Mouse (Mus musculus) midbrain, postnatal 0 days (tissue): ENCODE measurements around the gene Serpinb3a. TPM values are rescaled to one million over a fixed set of nuclear protein-coding genes. Genes with fewer than 3 reads are reported as not detected.

Source experiments
- ATAC-seq: fragments of 200-750 bp; cut with Nextera tagmentation; 2 replicates; pipeline ENCODE4 v1.8.0; 2017; ENCODE audit warnings: moderate number of reproducible peaks, mild to moderate bottlenecking, moderate TSS enrichment, moderate library complexity; ENCODE audit not compliant: low FRiP score
- DNase-seq: peaks from one replicate; pipeline ENCODE4 v3.0.0-alpha.2; 2015; ENCODE audit warnings: low spot score
- H3K27ac ChIP-seq: fragments of 300-500 bp; sonication (generic); 2 replicates; pipeline ENCODE4 v1.5.1; 2014; ENCODE audit warnings: low read depth, mild to moderate bottlenecking, low read length, mixed read lengths
- H3K27me3 ChIP-seq: fragments of 300-500 bp; sonication (generic); 2 replicates; pipeline ENCODE4 v1.6.1; 2014; ENCODE audit warnings: low read length, control low read depth, mixed read lengths; ENCODE audit not compliant: insufficient read depth
- H3K36me3 ChIP-seq: fragments of 300-500 bp; sonication (generic); 2 replicates; pipeline ENCODE4 v1.6.1; 2014; ENCODE audit warnings: low read length, control low read depth, mixed read lengths; ENCODE audit not compliant: insufficient read depth
- H3K4me1 ChIP-seq: fragments of 300-500 bp; sonication (generic); 2 replicates; pipeline ENCODE4 v1.6.1; 2014; ENCODE audit warnings: mild to moderate bottlenecking, control low read depth, antibody characterized with exemption, low read length, mixed read lengths; ENCODE audit not compliant: insufficient read depth
- H3K4me2 ChIP-seq: fragments of 300-500 bp; sonication (generic); 2 replicates; pipeline ENCODE4 v1.6.1; 2014; ENCODE audit warnings: low read depth, mild to moderate bottlenecking, low read length, mixed read lengths; ENCODE audit not compliant: poor library complexity, severe bottlenecking
- H3K4me3 ChIP-seq: fragments of 300-500 bp; sonication (generic); 2 replicates; pipeline ENCODE4 v1.5.1; 2014; ENCODE audit warnings: low read depth, mild to moderate bottlenecking, low read length, moderate library complexity
- H3K9ac ChIP-seq: fragments of 300-500 bp; sonication (generic); replicated peaks from 2 replicates; pipeline ENCODE4 v1.6.1; 2014; ENCODE audit warnings: mild to moderate bottlenecking, low read length, moderate library complexity, mixed read lengths; ENCODE audit not compliant: poor library complexity, severe bottlenecking
- H3K9me3 ChIP-seq: fragments of 300-500 bp; sonication (generic); 2 replicates; pipeline ENCODE4 v1.6.1; 2016; ENCODE audit warnings: low read length, control low read depth
- CTCF ChIP-seq: IDR thresholded peaks from 2 replicates; pipeline ENCODE4 v1.5.1; 2016; ENCODE audit warnings: antibody characterized with exemption, mild to moderate bottlenecking
- WGBS: fragments of 180-500 bp; shearing (Covaris S2); extraction: QIAGEN DNeasy Blood & Tissue Kit; methylation state at CpG from one replicate; pipeline ENCODE4 v1.1.7; 2014; 5-methylcytosine and 5-hydroxymethylcytosine counted together
- polyA plus RNA-seq: library from polyadenylated mRNA; unstranded; fragments of >200 nt; fragmentation: Nextera tagmentation; extraction: Ambion mirVana; gene quantifications from 2 replicates; pipeline ENCODE4 v1.2.1, GENCODE M21; 2015
- total RNA-seq: library from RNA; depleted of rRNA; stranded (reverse); fragments of >200 nt; gene quantifications from 2 replicates; pipeline ENCODE4 v1.2.3, GENCODE M21; 2014; rRNA removed

Gene Serpinb3a
- total and polyA plus RNA-seq, 2 experiments from 2014 or later = 0.60 TPM; not detected in 1

DNA sequence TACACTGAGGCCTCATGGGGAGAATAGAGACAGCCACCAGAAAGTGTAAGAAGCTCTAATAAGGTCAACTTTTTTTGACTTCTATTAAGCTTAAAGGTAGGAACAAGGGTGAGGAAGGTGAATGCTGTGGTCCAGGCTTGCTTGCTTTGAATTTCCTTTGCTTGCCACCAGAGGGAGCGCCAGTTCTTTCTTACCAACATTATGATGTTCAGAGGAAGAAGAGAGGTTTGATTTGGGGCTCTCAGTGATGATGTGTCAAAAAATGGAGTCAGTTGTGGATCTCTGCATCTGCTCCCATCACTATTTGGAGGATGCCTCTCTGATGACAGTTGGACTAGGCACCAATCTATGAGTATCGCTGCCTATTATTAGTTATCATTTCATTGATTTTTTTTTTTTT is 37.6 kb downstream of the Serpinb3a start:
- Histone ChIP-seq H3K27me3 (no peaks in the 10 kb centered on the region), H3K9ac (no peak overlapping the region), H3K36me3 (no peaks in the 10 kb centered on the region), H3K9me3 (no peaks in the 10 kb centered on the region), H3K4me1 (no peaks in the 10 kb centered on the region), H3K4me2 (no peak overlapping the region), H3K27ac (no peak overlapping the region), H3K4me3 (no peak overlapping the region)
- DNase-seq (peak; percentile 4), ATAC-seq (no peak)
- peak; percentile 71 for TF ChIP-seq CTCF
- 58% methylated on average over 2 of the region's 2 CpGs for WGBS

DNA sequence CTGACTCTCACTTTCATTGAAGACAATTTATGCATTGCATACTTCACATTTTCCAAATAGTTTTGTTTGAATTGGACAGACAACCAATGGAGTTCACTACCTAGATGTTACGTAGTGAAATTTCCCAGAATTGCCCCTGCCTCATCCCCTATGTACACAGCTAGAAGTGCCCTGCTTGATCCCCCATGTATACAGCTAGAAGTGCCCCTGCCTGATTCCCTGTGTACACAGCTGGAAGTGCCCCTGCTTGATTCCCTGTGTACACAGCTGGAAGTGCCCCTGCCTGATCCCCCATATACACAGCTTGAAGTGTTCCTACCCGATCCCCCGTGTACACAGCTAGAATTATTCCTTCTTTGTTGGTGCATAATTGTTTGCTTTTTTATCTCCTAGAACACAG is 45.8 kb downstream of the Serpinb3a start:
- H3K27me3 ChIP-seq = no peaks in the 10 kb centered on the region
- H3K4me2 ChIP-seq = no peak overlapping the region
- no peak overlapping the region for H3K9ac ChIP-seq
- ATAC-seq = no peak
- WGBS = 75% methylated on average over 3 of the region's 3 CpGs
- no peak overlapping the region for H3K4me3 ChIP-seq
- no peaks in the 10 kb centered on the region for H3K9me3 ChIP-seq
- no peak for DNase-seq
- no peak for TF ChIP-seq CTCF
- no peaks in the 10 kb centered on the region for H3K4me1 ChIP-seq
- H3K27ac ChIP-seq = no peak overlapping the region
- no peaks in the 10 kb centered on the region for H3K36me3 ChIP-seq

DNA sequence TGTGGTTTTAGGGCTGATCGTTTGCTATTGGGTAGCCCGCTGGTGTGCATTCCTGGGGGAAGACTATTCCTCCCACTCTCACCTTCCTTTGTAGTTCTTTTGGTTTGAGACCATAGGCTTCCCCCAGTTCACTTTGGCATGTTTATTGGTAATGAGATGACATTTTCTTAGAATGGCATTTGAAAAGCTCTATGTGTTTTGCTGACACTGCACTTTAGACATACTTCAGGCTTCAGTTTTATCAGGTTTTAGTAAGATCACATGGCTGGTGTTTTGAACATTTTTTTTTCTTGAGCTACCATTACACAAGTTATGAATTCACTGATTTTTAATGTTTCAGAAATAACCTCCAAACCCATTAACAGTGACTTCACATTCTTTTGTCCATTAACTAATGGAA is 50.3 kb downstream of the Serpinb3a start:
- ATAC-seq (no peak), DNase-seq (no peak)
- WGBS = 75% methylated on average over 2 of the region's 2 CpGs
- no peaks in the 10 kb centered on the region for H3K9me3 ChIP-seq
- no peak overlapping the region for H3K27ac ChIP-seq
- no peaks in the 10 kb centered on the region for H3K4me1 ChIP-seq
- H3K9ac ChIP-seq = no peak overlapping the region
- H3K4me3 ChIP-seq = no peak overlapping the region
- no peak overlapping the region for H3K4me2 ChIP-seq
- no peaks in the 10 kb centered on the region for H3K27me3 ChIP-seq
- TF ChIP-seq CTCF = no peak
- no peaks in the 10 kb centered on the region for H3K36me3 ChIP-seq

DNA sequence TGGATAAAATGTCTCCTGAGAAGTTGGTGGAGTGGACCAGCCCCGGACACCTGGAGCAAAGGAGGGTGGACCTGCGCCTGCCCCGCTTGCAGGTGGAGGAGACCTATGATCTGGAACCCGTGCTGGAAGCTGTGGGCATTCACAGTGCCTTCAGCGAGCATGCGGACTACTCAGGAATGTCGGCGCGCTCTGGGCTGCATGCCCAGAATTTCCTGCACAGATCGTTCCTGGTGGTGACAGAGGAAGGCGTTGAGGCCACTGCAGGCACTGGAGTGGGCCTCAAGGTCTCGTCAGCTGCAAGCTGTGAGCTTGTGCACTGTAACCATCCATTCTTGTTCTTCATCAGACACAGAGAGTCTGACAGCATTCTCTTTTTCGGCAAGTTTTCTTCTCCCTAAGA is 51.7 kb downstream of the Serpinb3a start:
- WGBS = 69% methylated on average over 13 of the region's 13 CpGs
- TF ChIP-seq CTCF = no peak

More for the DNA sequence above, 51.7 kb downstream of the Serpinb3a start:
- Histone ChIP-seq H3K27ac (no peak overlapping the region), H3K36me3 (no peaks in the 10 kb centered on the region), H3K9me3 (no peaks in the 10 kb centered on the region), H3K9ac (no peak overlapping the region), H3K4me2 (no peak overlapping the region), H3K27me3 (no peaks in the 10 kb centered on the region), H3K4me1 (no peaks in the 10 kb centered on the region), H3K4me3 (no peak overlapping the region)
- ATAC-seq = no peak
- peak; percentile 36 for DNase-seq

Other genes starting within 250 kb of the Serpinb3a start
- gene Serpinb5, start 191.1 kb downstream of the Serpinb3a start, total RNA-seq = 0.71 TPM in 1 of 2 replicates, not detected in the other
- gene Serpinb5, start 191.1 kb downstream of the Serpinb3a start, polyA plus RNA-seq = 0.15 TPM in 1 of 2 replicates, not detected in the other
- gene Serpinb12, start 117.9 kb downstream of the Serpinb3a start, total RNA-seq = 0.27 TPM in 1 of 2 replicates, not detected in the other
- gene Serpinb12, start 117.9 kb downstream of the Serpinb3a start, polyA plus RNA-seq = not detected in 2 replicates
- not detected in 2 replicates for gene Serpinb13, start 71.3 kb downstream of the Serpinb3a start, total RNA-seq
- not detected in 2 replicates for gene Serpinb13, start 71.3 kb downstream of the Serpinb3a start, polyA plus RNA-seq
- gene Serpinb3d, start 31.2 kb upstream of the Serpinb3a start, total RNA-seq = not detected in 2 replicates
- not detected in 2 replicates for gene Serpinb3d, start 31.2 kb upstream of the Serpinb3a start, polyA plus RNA-seq
- not detected in 2 replicates for gene Serpinb3b, start 226.1 kb upstream of the Serpinb3a start, total RNA-seq
- not detected in 2 replicates for gene Serpinb3b, start 226.1 kb upstream of the Serpinb3a start, polyA plus RNA-seq
- gene Serpinb3c, start 226.1 kb upstream of the Serpinb3a start, total RNA-seq = 0.11 TPM in 1 of 2 replicates, not detected in the other
- gene Serpinb3c, start 226.1 kb upstream of the Serpinb3a start, polyA plus RNA-seq = not detected in 2 replicates